Mouse (Mus musculus): ENCODE measurements around the gene Cacna2d3. TPM values are rescaled to one million over a fixed set of nuclear protein-coding genes. Genes with fewer than 3 reads are reported as not detected.

Cacna2d3 gene
- total RNA-seq, 2 experiments from 2014 or later: 0.56 to 1.4 TPM

- intact Hi-C loops (cut with DNase I): no loop called here
- no peak for DNase-seq
- H3K4me3 ChIP-seq: no peak overlapping the region
- no peak for TF ChIP-seq CTCF (IDR thresholded peaks at IDR 0.05)
- no peak overlapping the region for H3K27ac ChIP-seq
Measured at GRCm38 (mm10) chr14:29005228-29005840, 716.3 kb downstream of the Cacna2d3 start.

DNA sequence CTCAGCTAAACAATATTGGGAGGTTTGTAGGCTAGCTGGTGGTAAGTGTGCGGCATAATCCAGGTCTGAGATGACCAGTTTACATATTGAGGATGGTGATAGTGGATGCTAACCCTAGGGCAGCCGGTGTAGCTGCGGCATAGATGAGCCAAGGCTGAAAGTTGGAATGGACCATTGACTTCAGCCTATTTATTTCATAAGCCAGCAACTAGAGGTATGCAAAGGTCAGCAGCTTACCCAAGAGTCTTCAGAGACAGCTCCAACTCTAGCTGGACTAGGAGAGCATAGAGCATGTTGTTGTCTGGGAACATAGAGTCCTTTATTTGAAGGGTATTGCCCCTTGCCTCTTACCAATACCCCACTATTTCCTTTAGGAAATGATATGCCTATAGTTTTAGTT, 725.1 kb downstream of the Cacna2d3 start:
- intact Hi-C loops (cut with DNase I): no loop called here
- Histone ChIP-seq H3K27ac (no peak overlapping the region), H3K4me3 (no peak overlapping the region)
- no peak for DNase-seq
- no peak for TF ChIP-seq CTCF (IDR thresholded peaks at IDR 0.05)

- Histone ChIP-seq H3K27ac (no peak overlapping the region), H3K4me3 (no peak overlapping the region)
- intact Hi-C loops (cut with DNase I): no loop called here
- no peak for DNase-seq
- no peak for TF ChIP-seq CTCF (IDR thresholded peaks at IDR 0.05)
Measured at GRCm38 (mm10) chr14:28988211-28988900, 733.3 kb downstream of the Cacna2d3 start.

- Histone ChIP-seq H3K4me3 (no peak overlapping the region), H3K27ac (no peak overlapping the region)
- intact Hi-C loops (cut with DNase I): no loop called here
- no peak for TF ChIP-seq CTCF (IDR thresholded peaks at IDR 0.05)
- DNase-seq: peak; percentile 32
Measured at GRCm38 (mm10) chr14:28984276-28984675, 737.4 kb downstream of the Cacna2d3 start.

- no peak overlapping the region for H3K27ac ChIP-seq
- intact Hi-C loops (cut with DNase I): no loop called here
- no peak overlapping the region for H3K4me3 ChIP-seq
- DNase-seq: no peak
- TF ChIP-seq CTCF (IDR thresholded peaks at IDR 0.05): no peak
Measured at GRCm38 (mm10) chr14:28980482-28980881, 741.2 kb downstream of the Cacna2d3 start.

- intact Hi-C loops (cut with DNase I): no loop called here
- H3K27ac ChIP-seq: no peak overlapping the region
- no peak for DNase-seq
- H3K4me3 ChIP-seq: no peak overlapping the region
- TF ChIP-seq CTCF (IDR thresholded peaks at IDR 0.05): no peak
Measured at GRCm38 (mm10) chr14:28979230-28979629, 742.4 kb downstream of the Cacna2d3 start.

DNA sequence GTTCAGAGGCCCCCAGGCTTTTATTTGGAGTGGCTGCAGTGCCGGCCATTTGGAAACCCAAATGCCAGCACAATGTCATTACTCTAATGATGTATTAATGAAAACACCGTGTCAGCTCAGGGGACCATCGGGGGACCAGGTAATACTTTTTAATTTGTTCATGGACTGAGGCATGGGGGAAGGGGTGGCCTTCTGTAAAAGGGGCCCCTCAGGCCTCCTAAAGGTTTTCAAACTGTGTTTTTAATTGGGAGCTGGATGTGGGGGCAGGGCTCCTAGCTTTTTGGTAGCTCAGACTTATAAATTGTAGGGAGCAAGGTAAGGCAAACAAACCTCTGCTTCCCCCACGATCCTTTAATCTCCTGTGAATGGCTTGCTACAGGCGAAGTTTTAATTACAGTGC, 749.0 kb downstream of the Cacna2d3 start:
- Histone ChIP-seq H3K27ac (no peak overlapping the region), H3K4me3 (no peak overlapping the region)
- TF ChIP-seq CTCF (IDR thresholded peaks at IDR 0.05): no peak
- no peak for DNase-seq
- intact Hi-C loops (cut with DNase I): no loop called here

GRCm38 (mm10) chr14:28969247-28969646, 752.4 kb downstream of the Cacna2d3 start:
- intact Hi-C loops (cut with DNase I): no loop called here
- Histone ChIP-seq H3K4me3 (no peak overlapping the region), H3K27ac (no peak overlapping the region)
- DNase-seq: no peak
- no peak for TF ChIP-seq CTCF (IDR thresholded peaks at IDR 0.05)

DNA sequence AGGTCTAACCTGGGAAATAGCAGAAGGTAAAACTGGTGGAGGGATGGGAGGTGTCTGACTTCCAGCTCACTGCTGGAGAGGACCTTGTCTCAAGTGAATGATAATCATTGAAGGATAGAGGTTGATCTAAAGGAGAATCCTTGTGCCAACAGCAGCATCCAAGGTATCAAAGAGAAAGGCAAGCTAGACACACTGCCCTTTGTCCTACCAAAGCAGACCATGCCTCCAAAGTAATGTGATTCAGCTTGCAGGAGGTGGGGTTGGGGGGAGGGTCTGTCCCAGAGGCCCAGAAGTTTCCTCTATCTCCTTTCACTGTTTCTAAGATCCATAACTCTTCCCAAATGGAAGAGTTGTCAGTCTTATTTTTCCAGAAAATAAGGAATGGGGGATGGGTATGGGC, 754.8 kb downstream of the Cacna2d3 start:
- no peak overlapping the region for H3K27ac ChIP-seq
- TF ChIP-seq CTCF (IDR thresholded peaks at IDR 0.05): no peak
- intact Hi-C loops (cut with DNase I): no loop called here
- DNase-seq: no peak
- no peak overlapping the region for H3K4me3 ChIP-seq

DNA sequence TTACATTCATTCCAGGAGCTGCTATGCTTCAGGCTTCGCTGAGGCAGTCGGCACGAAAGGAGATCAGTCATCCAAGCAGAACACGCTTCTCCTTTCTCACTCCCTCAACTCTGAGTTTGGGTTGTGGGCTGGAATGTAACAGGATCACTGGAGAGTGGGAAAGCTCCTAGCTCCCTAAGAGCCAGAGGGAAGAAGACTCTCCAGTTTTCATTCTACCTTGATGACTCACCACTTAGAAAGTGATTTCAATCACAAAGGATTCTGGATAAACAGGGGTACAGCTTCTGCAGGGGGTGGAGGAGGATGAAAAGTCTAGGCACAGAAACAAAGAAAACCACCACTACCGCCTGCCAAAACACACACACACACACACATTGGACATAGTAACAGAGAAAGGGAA, 760.3 kb downstream of the Cacna2d3 start:
- Histone ChIP-seq H3K4me3 (no peak overlapping the region), H3K27ac (no peak overlapping the region)
- intact Hi-C loops (cut with DNase I): no loop called here
- no peak for TF ChIP-seq CTCF (IDR thresholded peaks at IDR 0.05)
- DNase-seq: no peak

DNA sequence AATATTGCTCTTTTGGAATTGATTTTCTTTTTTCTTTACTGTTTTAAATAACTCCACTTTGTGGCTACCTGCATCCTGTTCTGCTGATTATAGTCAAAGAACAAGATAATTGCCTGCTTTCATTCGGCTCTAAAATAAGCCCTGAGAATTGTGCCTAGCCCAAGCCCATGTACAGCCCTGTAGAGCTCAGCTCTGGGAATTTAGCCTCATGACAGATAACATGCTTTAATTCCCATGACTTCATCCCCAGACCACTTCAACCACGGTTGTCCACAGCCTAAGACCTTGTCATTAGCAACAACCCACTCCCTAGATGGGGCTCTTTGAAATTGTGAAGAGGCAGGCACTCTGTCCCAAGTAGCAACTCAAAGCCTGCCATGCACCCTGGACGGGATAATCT, 762.6 kb downstream of the Cacna2d3 start:
- DNase-seq: no peak
- TF ChIP-seq CTCF (IDR thresholded peaks at IDR 0.05): no peak
- intact Hi-C loops (cut with DNase I): no loop called here
- Histone ChIP-seq H3K4me3 (no peak overlapping the region), H3K27ac (no peak overlapping the region)

GRCm38 (mm10) chr14:28958131-28959015, 763.3 kb downstream of the Cacna2d3 start:
- DNase-seq: no peak
- no peak for TF ChIP-seq CTCF (IDR thresholded peaks at IDR 0.05)
- intact Hi-C loops (cut with DNase I): no loop called here

DNA sequence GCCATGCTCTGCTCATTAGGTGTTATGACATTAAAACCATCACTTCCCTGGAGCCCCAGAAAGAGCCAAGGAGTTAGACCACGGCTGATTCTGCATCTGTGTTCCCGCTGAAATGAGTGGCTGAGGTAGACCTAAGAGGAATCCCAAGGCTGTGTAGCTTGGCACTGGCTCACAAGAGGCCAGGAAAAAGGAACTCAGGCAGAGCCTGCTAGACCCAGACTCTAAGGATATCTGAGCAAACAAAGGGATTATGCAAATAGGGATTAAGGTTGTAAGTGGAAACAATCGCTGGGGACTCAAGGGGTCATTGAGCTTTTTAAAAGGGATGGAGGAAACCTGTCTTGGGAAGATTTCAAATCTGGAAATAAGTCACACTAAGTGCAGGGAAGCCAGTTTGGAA, 766.5 kb downstream of the Cacna2d3 start:
- Histone ChIP-seq H3K27ac (no peak overlapping the region), H3K4me3 (no peak overlapping the region)
- TF ChIP-seq CTCF (IDR thresholded peaks at IDR 0.05): no peak
- intact Hi-C loops (cut with DNase I): no loop called here
- DNase-seq: no peak

More at GRCm38 (mm10) chr14:28958131-28959015, 763.3 kb downstream of the Cacna2d3 start:
- H3K27ac ChIP-seq: no peak overlapping the region
- no peak overlapping the region for H3K4me3 ChIP-seq

Data from gastrocnemius, adult 2 months (tissue).